Mouse (Mus musculus) kidney, adult 2 months (tissue): Measurements from ENCODE around the gene Pias3. TPM values are rescaled to one million over a fixed set of nuclear protein-coding genes. Genes with fewer than 3 reads are reported as not detected.

Experiments
- DNase-seq: peaks from one replicate; pipeline ENCODE4 v3.0.0; 2021
- H3K27ac ChIP-seq: fragments of 200-500 bp; 2 replicates; pipeline ENCODE4 v1.5.1; 2012; ENCODE audit warnings: low read depth, low read length, control low read depth, inconsistent platforms; ENCODE audit not compliant: insufficient read depth
- H3K27me3 ChIP-seq: fragments of 200-500 bp; replicated peaks from 2 replicates; pipeline ENCODE4 v1.6.1; 2012; ENCODE audit warnings: mild to moderate bottlenecking, moderate library complexity, low read length, inconsistent platforms; ENCODE audit not compliant: control insufficient read depth, insufficient read depth
- H3K36me3 ChIP-seq: fragments of 200-500 bp; 2 replicates; pipeline ENCODE4 v1.6.1; 2012; ENCODE audit warnings: mild to moderate bottlenecking, moderate library complexity, low read length, inconsistent platforms; ENCODE audit not compliant: control insufficient read depth, insufficient read depth
- H3K4me1 ChIP-seq: fragments of 200-500 bp; 2 replicates; pipeline ENCODE4 v1.6.1; 2011; ENCODE audit warnings: low read length; ENCODE audit not compliant: control insufficient read depth, insufficient read depth
- H3K4me3 ChIP-seq: fragments of 200-500 bp; 2 replicates; pipeline ENCODE4 v1.5.1; 2011; ENCODE audit warnings: mild to moderate bottlenecking, low read depth, low read length, control low read depth; ENCODE audit not compliant: insufficient read depth
- CTCF ChIP-seq: fragments of 200-500 bp; conservative IDR thresholded peaks from 2 replicates; pipeline ENCODE4 v1.5.1; 2011; ENCODE audit warnings: low read depth, mild to moderate bottlenecking, control low read depth, low read length, moderate library complexity, mixed read lengths; ENCODE audit not compliant: insufficient read depth, insufficient read length
- POLR2A ChIP-seq: fragments of 200-500 bp; IDR thresholded peaks from one replicate; pipeline ENCODE4 v1.6.1; 2011; ENCODE audit warnings: low read depth, low read length, control low read depth
- WGBS: fragments of 180-500 bp; shearing (Covaris S2); methylation state at CpG from one replicate; pipeline ENCODE4 v1.1.7; 2018; 5-methylcytosine and 5-hydroxymethylcytosine counted together
- polyA plus RNA-seq: library from polyadenylated mRNA; depleted of rRNA; stranded (reverse); fragments of >200 nt; gene quantifications from 2 replicates; pipeline ENCODE4 v1.2.3, GENCODE M21; 2012

The Pias3 gene
- polyA plus RNA-seq, 1 experiment, result 21.0 TPM

DNA sequence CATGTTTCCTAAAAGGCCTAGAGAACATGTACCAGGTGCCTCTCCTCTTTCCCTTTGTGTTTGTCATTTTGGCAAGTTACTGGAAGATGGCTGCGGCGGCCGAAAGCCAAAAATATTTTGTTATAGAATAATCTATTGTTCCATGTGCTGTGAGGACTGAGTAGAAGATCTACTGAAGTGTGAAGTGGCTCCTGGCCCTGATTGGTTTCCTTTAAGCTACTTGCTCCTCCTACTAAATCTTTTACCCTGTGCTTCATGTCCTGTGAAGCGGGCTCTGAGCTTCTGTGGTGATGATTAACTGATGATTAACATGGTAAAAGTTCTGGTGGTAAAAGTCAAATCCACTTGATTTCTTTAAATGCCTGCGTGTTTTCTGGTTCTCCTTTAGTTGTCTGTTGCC is 29.3 kb upstream of the Pias3 start:
- no peak overlapping the region for H3K4me3 ChIP-seq
- no peaks in the 10 kb centered on the region for H3K27me3 ChIP-seq
- TF ChIP-seq CTCF (no peak), POLR2A (no peak)
- H3K36me3 ChIP-seq, result no peaks in the 10 kb centered on the region
- DNase-seq, result peak; percentile 82
- WGBS, result 48% methylated on average over 5 of the region's 5 CpGs
- peaks cover 7% of the 10 kb centered on the region; the same call in 1 of the 2 replicates for H3K4me1 ChIP-seq
- no peak overlapping the region for H3K27ac ChIP-seq

DNA sequence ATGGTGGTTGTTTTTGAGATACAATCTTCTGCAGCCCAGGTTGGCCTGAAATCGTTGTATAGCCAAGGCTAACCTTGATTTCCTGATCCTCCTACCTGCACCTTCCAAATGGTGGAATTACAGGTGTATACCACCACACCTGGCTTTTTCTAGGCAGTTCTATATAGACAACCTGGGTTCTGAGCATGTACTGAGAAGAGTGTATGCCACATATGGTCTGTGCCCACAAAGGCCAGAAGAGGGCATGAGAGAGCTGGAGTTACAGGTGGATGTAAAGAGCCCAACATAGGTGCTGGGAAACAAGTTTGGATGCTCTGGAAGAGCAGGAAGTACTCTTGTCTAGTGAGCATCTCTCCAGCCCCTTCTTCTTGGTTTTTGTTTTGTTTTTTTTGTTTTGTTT is 28.9 kb upstream of the Pias3 start:
- no peaks in the 10 kb centered on the region for H3K36me3 ChIP-seq
- WGBS, result 44% methylated on average over 1 of the region's 1 CpGs
- H3K27me3 ChIP-seq, result no peaks in the 10 kb centered on the region
- DNase-seq, result peak; percentile 43
- peaks cover 7% of the 10 kb centered on the region; the same call in 1 of the 2 replicates for H3K4me1 ChIP-seq
- H3K4me3 ChIP-seq, result no peak overlapping the region
- TF ChIP-seq CTCF (peak; percentile 61), POLR2A (no peak)
- no peak overlapping the region for H3K27ac ChIP-seq

DNA sequence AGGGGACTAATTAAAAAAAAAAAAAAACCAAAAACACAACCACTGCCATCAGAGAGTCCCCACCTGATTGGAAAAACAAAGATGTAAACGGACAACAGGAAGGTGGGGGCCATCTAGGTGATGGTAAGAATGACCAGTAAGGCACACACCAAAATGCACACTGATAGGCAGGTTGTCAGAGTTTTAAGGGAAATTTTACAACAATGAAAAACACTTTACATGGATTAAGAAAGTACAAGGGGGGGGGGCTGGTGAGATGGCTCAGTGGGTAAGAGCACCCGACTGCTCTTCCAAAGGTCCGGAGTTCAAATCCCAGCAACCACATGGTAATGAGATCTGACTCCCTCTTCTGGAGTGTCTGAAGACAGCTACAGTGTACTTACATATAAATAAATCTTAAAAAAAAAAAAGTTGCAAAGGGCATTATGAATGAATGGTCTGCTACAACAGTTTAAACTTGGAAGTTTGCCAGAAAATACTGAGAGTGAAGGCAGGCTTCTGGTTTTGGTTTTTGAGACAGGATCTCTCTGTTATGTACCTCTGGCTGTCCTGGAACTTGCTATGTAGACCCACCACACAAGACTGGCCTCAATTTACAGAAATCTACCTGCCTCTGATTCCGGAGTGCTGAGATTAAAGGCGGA is 27.6 kb upstream of the Pias3 start:
- no peak overlapping the region for H3K27ac ChIP-seq
- H3K27me3 ChIP-seq, result no peaks in the 10 kb centered on the region
- no peak for DNase-seq
- 86% methylated on average over 5 of the region's 5 CpGs for WGBS
- no peaks in the 10 kb centered on the region for H3K36me3 ChIP-seq
- TF ChIP-seq POLR2A (no peak), CTCF (no peak)
- no peak overlapping the region for H3K4me3 ChIP-seq
- H3K4me1 ChIP-seq, result peaks cover 7% of the 10 kb centered on the region; the same call in 1 of the 2 replicates

DNA sequence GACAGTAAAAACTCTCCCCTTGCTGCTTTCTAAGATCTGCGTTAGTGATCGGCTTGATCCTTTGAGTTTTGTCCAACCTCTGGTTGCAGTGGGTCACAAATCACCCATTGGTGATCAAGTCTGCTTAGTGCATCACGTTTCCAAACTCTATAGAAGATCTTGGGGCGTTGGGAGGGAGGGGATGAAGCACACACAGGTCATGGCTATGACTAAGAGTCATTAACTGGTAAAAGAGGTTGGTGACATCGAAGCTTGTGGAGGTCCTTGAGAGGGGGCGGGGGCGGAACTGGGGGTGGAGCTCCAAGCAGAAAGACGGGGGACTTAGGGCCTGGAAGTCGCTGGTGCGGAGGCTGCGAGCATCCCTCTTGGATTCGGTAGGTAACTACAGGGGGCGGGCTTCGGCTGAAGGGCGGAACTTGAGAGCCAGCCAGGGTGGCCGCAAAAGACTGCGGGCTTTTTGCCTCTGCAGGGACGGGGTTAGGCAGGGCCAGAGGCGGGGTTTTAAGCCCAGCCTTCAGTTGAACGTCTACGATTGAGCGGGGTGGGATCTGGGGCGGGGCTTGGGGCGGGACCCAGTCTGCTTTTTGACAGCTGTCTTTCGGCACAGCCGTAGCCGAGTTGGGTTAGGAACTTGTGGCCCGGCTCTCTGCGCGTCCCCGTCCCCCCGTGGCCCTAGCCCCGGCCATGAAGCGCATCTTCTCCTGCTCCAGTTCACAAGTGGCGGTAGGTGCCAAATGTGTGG is 26.3 kb upstream of the Pias3 start, which contains the start of gene Ankrd35:
Ankrd35 (plus strand) TSS at position 405 of the 742 bp plus-strand sequence.
- H3K27me3 ChIP-seq, result no peaks in the 10 kb centered on the region
- WGBS, result 6% methylated on average over 35 of the region's 35 CpGs
- peaks cover 4% of the 10 kb centered on the region; the same call in 1 of the 2 replicates for H3K4me1 ChIP-seq
- no peaks in the 10 kb centered on the region for H3K36me3 ChIP-seq
- peak within 1 kb of the TSS; percentile 52 for H3K4me3 ChIP-seq
- no peak within 1 kb of the TSS for H3K27ac ChIP-seq
- peak; percentile 90 for DNase-seq
- peak; percentile 31; the same call in 1 of the 2 replicates for TF ChIP-seq CTCF
- no peak for TF ChIP-seq POLR2A

DNA sequence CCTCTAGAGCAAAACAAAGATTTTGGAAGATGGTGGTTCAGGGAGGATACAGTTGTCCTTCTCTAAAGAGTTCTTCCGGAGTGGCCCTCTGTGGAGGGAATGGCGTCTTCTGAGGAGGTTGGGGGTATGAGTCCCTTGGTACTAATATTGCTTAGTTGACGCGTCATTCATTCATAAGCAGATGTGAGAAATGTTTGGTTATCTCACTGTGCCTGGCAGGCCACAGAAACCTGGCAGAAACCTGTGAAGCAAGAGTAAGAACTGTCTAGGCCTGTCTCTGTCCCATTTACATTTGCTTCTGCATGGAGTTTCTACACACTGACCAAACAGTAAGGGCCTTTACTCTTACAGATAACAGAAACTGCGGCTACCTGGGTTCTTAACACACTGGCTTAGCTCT is 24.7 kb upstream of the Pias3 start:
- TF ChIP-seq CTCF (no peak), POLR2A (no peak)
- H3K27ac ChIP-seq, result no peak overlapping the region
- no peaks in the 10 kb centered on the region for H3K27me3 ChIP-seq
- no peak overlapping the region for H3K4me3 ChIP-seq
- no peak for DNase-seq
- WGBS, result 98% methylated on average over 5 of the region's 5 CpGs
- H3K36me3 ChIP-seq, result no peaks in the 10 kb centered on the region
- H3K4me1 ChIP-seq, result peaks cover 4% of the 10 kb centered on the region; the same call in 1 of the 2 replicates

DNA sequence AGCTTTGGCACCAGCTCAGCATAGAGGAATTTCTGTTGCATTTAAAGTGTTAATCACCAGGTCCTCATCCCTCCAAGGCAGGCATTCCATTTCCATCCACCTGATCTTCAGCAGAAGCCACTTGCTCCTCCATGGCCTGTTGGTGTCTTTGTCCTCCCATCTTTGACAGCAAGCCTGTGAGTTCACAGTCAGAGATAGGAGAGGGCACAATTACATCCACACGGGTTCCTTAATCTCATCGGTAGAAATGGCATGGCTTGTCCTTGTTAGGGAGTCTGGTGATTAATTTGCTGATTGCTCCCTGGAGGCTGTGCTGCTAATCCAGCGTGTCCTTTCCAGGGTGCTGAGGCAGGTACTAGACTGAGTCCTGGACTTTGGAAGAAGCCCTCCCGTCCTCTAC is 22.7 kb upstream of the Pias3 start:
- H3K36me3 ChIP-seq, result no peaks in the 10 kb centered on the region
- 50% methylated on average over 4 of the region's 4 CpGs for WGBS
- DNase-seq, result no peak
- no peak overlapping the region for H3K4me3 ChIP-seq
- no peak overlapping the region for H3K27ac ChIP-seq
- H3K27me3 ChIP-seq, result no peaks in the 10 kb centered on the region
- no peaks in the 10 kb centered on the region for H3K4me1 ChIP-seq
- TF ChIP-seq CTCF (no peak), POLR2A (no peak)

DNA sequence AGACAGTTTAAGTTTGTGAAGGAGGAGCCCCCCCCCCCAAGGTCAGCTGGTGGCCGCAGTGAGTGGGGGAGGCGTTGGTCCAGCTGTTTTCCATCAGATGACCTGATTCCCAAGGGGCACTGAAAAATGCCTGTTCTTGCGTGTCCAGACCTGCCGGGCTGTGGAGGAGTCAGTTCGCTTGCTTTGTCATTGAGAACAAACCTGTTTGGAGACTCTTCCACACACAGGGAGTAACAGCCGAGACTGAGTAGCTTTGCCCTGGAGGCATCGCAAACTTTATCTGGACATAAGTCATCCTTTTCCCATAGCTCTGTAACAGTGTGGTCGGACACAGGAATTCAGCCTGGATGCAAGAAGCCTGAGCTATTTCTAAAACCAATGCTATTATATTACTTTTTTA is 21.7 kb upstream of the Pias3 start:
- Histone ChIP-seq H3K27ac (no peak overlapping the region), H3K4me3 (no peak overlapping the region), H3K36me3 (no peaks in the 10 kb centered on the region), H3K27me3 (no peaks in the 10 kb centered on the region), H3K4me1 (no peaks in the 10 kb centered on the region)
- TF ChIP-seq CTCF (no peak), POLR2A (no peak)
- DNase-seq, result no peak
- 38% methylated on average over 8 of the region's 8 CpGs for WGBS

DNA sequence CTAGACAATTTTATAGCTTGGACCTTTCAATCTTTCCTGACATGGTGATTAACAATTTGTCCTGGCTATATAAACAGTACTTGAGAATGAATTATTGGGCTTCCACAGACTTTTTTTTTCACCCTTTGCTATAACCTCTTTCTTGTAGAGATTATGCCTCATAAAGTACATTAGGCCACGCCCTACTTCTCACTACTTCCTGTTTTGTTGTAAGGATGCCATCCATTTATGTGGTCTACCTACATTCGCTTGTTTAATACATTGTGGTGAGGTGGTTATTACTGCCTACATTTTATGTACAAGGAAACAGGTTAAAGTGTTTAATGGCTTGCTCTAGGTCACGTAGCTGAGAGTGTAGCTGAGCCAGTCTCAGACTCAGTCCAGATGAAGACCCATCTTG is 21.0 kb upstream of the Pias3 start:
- no peak overlapping the region for H3K4me3 ChIP-seq
- 74% methylated on average over 3 of the region's 3 CpGs for WGBS
- H3K4me1 ChIP-seq, result no peaks in the 10 kb centered on the region
- H3K27me3 ChIP-seq, result no peaks in the 10 kb centered on the region
- no peak for DNase-seq
- TF ChIP-seq POLR2A, result no peak
- no peak for TF ChIP-seq CTCF
- H3K36me3 ChIP-seq, result no peaks in the 10 kb centered on the region
- H3K27ac ChIP-seq, result no peak overlapping the region
